Mouse (Mus musculus): Measurements from ENCODE around the gene Ube2d1. TPM values are rescaled to one million over a fixed set of nuclear protein-coding genes. Genes with fewer than 3 reads are reported as not detected.
A peak's percentile ranks its signal among the peaks of the same experiment; 100 is the strongest.

The Ube2d1 gene
- total and polyA plus RNA-seq, 3 experiments, result 0.11 TPM; not detected in 2

- no peak for TF ChIP-seq TAL1 (conservative IDR thresholded peaks at IDR 0.05; ENCODE audit: low read depth, low read length)
These were observed 33.2 kb downstream of the Ube2d1 start for GRCm38 (mm10) chr10:71251846-71252245.

DNA sequence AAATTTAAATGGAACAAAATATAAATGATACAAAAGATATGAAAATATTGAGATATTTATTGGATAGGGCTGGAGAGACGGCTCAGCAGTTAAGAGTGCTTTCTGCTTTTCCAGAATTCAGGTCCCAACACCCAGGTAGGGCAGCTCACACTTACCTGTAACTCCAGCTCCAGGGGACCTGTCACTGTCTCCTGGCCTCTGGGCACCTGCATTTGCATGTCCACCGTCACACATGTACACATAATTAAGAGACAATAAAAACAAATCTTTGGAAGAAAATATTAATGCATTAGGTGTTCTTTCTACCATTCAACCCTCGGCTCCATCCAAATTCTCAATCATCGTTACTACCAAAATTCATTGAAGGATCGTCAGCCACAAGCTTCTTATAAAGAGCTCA lies 33.8 kb downstream of the Ube2d1 start:
- ATAC-seq (ENCODE audit: extremely low read depth, insufficient number of reproducible peaks, low FRiP score, poor library complexity, severe bottlenecking) (no peak), DNase-seq (ENCODE audit: low spot score) (no peak)
- TF ChIP-seq CTCF (IDR thresholded peaks at IDR 0.05; ENCODE audit: low read depth, low read length) (no peak), POLR2AphosphoS5 (IDR thresholded peaks at IDR 0.05; ENCODE audit: insufficient replicate concordance, low read depth, low read length) (no peak), GATA1 (IDR thresholded peaks at IDR 0.05; ENCODE audit: borderline replicate concordance, low read length) (no peak), TAL1 (conservative IDR thresholded peaks at IDR 0.05; ENCODE audit: low read depth, low read length) (no peak), GATA2 (IDR thresholded peaks at IDR 0.05; ENCODE audit: borderline replicate concordance, low read depth, low read length) (no peak)
- H3K9me3 ChIP-seq (replicated peaks), result no peaks in the 10 kb centered on the region
- H3K4me3 ChIP-seq (ENCODE audit: low read depth, low read length), result no peak overlapping the region
- H3K4me1 ChIP-seq (ENCODE audit: insufficient read depth, low read depth, low read length), result no peaks in the 10 kb centered on the region
- peaks cover 4% of the 10 kb centered on the region; the same call in 1 of the 2 replicates for H3K27me3 ChIP-seq (ENCODE audit: insufficient read depth, low read length)
- no peaks in the 10 kb centered on the region for H3K36me3 ChIP-seq (replicated peaks)

More at GRCm38 (mm10) chr10:71251846-71252245, 33.2 kb downstream of the Ube2d1 start:
- no peaks in the 10 kb centered on the region for H3K9me3 ChIP-seq (replicated peaks)
- H3K4me1 ChIP-seq (ENCODE audit: insufficient read depth, low read depth, low read length), result no peaks in the 10 kb centered on the region
- no peak overlapping the region for H3K4me3 ChIP-seq (ENCODE audit: low read depth, low read length)
- H3K27me3 ChIP-seq (ENCODE audit: insufficient read depth, low read length), result peaks cover 4% of the 10 kb centered on the region; the same call in 1 of the 2 replicates
- DNase-seq (ENCODE audit: low spot score) (no peak), ATAC-seq (ENCODE audit: extremely low read depth, insufficient number of reproducible peaks, low FRiP score, poor library complexity, severe bottlenecking) (no peak)
- H3K36me3 ChIP-seq (replicated peaks), result no peaks in the 10 kb centered on the region

DNA sequence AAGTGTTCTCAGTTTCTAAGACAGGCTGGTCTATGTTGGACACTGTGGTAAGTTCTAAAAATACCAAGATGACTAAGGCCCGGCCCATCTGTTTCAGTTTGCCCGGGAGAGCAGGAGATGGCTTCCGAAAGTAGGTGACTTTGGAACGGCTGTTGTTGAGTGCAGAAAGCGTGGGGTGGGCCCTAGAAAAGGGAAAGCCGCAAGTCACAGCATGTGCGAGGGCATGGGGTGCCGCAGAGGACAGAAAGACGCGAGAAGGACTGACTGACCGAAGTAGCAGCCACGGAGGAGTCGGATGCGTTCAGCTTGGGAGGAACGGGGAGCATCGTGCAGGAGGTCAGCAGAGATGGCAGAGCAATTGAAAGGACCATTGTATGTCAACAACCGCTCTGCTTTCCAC lies 34.6 kb downstream of the Ube2d1 start:
- ATAC-seq (ENCODE audit: extremely low read depth, insufficient number of reproducible peaks, low FRiP score, poor library complexity, severe bottlenecking) (no peak), DNase-seq (ENCODE audit: low spot score) (no peak)
- Histone ChIP-seq H3K4me1 (ENCODE audit: insufficient read depth, low read depth, low read length) (no peaks in the 10 kb centered on the region), H3K9me3 (replicated peaks) (no peaks in the 10 kb centered on the region), H3K27me3 (ENCODE audit: insufficient read depth, low read length) (peaks cover 4% of the 10 kb centered on the region; the same call in 1 of the 2 replicates), H3K4me3 (ENCODE audit: low read depth, low read length) (no peak overlapping the region), H3K36me3 (replicated peaks) (no peaks in the 10 kb centered on the region)
- TF ChIP-seq GATA1 (IDR thresholded peaks at IDR 0.05; ENCODE audit: borderline replicate concordance, low read length), result no peak
- TF ChIP-seq CTCF (IDR thresholded peaks at IDR 0.05; ENCODE audit: low read depth, low read length), result no peak
- TF ChIP-seq POLR2AphosphoS5 (IDR thresholded peaks at IDR 0.05; ENCODE audit: insufficient replicate concordance, low read depth, low read length), result no peak
- no peak for TF ChIP-seq TAL1 (conservative IDR thresholded peaks at IDR 0.05; ENCODE audit: low read depth, low read length)
- TF ChIP-seq GATA2 (IDR thresholded peaks at IDR 0.05; ENCODE audit: borderline replicate concordance, low read depth, low read length), result no peak

- Histone ChIP-seq H3K9me3 (replicated peaks) (no peaks in the 10 kb centered on the region), H3K4me1 (ENCODE audit: insufficient read depth, low read depth, low read length) (no peaks in the 10 kb centered on the region), H3K36me3 (replicated peaks) (no peaks in the 10 kb centered on the region), H3K27me3 (ENCODE audit: insufficient read depth, low read length) (peaks cover 6% of the 10 kb centered on the region; the same call in 1 of the 2 replicates), H3K4me3 (ENCODE audit: low read depth, low read length) (no peak overlapping the region)
- ATAC-seq (ENCODE audit: extremely low read depth, insufficient number of reproducible peaks, low FRiP score, poor library complexity, severe bottlenecking) (no peak), DNase-seq (ENCODE audit: low spot score) (no peak)
- no peak for TF ChIP-seq CTCF (IDR thresholded peaks at IDR 0.05; ENCODE audit: low read depth, low read length)
- no peak for TF ChIP-seq GATA1 (IDR thresholded peaks at IDR 0.05; ENCODE audit: borderline replicate concordance, low read length)
- TF ChIP-seq TAL1 (conservative IDR thresholded peaks at IDR 0.05; ENCODE audit: low read depth, low read length), result no peak
- TF ChIP-seq GATA2 (IDR thresholded peaks at IDR 0.05; ENCODE audit: borderline replicate concordance, low read depth, low read length), result no peak
- no peak for TF ChIP-seq POLR2AphosphoS5 (IDR thresholded peaks at IDR 0.05; ENCODE audit: insufficient replicate concordance, low read depth, low read length)
These were observed 35.8 kb downstream of the Ube2d1 start for GRCm38 (mm10) chr10:71249086-71249880.

DNA sequence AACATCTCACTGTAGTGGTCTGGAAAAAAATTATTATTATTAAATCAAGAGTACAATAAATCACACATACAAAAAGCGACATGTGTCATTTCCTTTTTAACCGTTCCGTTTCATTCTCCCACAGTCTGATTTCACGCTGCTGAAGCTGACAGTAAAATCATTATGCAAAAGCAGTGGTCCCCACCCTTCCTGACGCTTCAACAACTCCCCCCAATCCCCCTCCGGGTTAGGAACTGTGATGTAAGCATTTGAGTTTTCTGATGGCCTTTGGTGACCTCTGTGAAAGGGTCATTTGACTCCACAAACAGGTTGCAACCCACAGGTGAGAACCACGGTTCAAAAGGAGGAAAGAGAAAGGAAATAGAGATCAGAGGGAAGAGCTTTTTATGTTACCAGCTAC lies 38.1 kb downstream of the Ube2d1 start:
- DNase-seq (ENCODE audit: low spot score) (no peak), ATAC-seq (ENCODE audit: extremely low read depth, insufficient number of reproducible peaks, low FRiP score, poor library complexity, severe bottlenecking) (no peak)

GRCm38 (mm10) chr10:71239479-71240120 lies 45.5 kb downstream of the Ube2d1 start:
- H3K9me3 ChIP-seq (replicated peaks), result no peaks in the 10 kb centered on the region
- peaks cover 35% of the 10 kb centered on the region for H3K27me3 ChIP-seq (ENCODE audit: insufficient read depth, low read length)
- peaks cover 12% of the 10 kb centered on the region for H3K36me3 ChIP-seq (replicated peaks)
- H3K4me3 ChIP-seq (ENCODE audit: low read depth, low read length), result peak overlapping the region; percentile 53; the same call in 1 of the 2 replicates
- ATAC-seq (ENCODE audit: extremely low read depth, insufficient number of reproducible peaks, low FRiP score, poor library complexity, severe bottlenecking) (no peak), DNase-seq (ENCODE audit: low spot score) (peak; percentile 29)
- H3K4me1 ChIP-seq (ENCODE audit: insufficient read depth, low read depth, low read length), result peaks cover 26% of the 10 kb centered on the region
- TF ChIP-seq GATA1 (IDR thresholded peaks at IDR 0.05; ENCODE audit: borderline replicate concordance, low read length) (no peak), TAL1 (conservative IDR thresholded peaks at IDR 0.05; ENCODE audit: low read depth, low read length) (no peak), CTCF (IDR thresholded peaks at IDR 0.05; ENCODE audit: low read depth, low read length) (no peak), GATA2 (IDR thresholded peaks at IDR 0.05; ENCODE audit: borderline replicate concordance, low read depth, low read length) (no peak), POLR2AphosphoS5 (IDR thresholded peaks at IDR 0.05; ENCODE audit: insufficient replicate concordance, low read depth, low read length) (no peak)

More for the DNA sequence above, 38.1 kb downstream of the Ube2d1 start:
- Histone ChIP-seq H3K27me3 (ENCODE audit: insufficient read depth, low read length) (peaks cover 24% of the 10 kb centered on the region), H3K4me1 (ENCODE audit: insufficient read depth, low read depth, low read length) (no peaks in the 10 kb centered on the region), H3K4me3 (ENCODE audit: low read depth, low read length) (no peak overlapping the region), H3K9me3 (replicated peaks) (no peaks in the 10 kb centered on the region), H3K36me3 (replicated peaks) (no peaks in the 10 kb centered on the region)
- TF ChIP-seq POLR2AphosphoS5 (IDR thresholded peaks at IDR 0.05; ENCODE audit: insufficient replicate concordance, low read depth, low read length) (no peak), GATA2 (IDR thresholded peaks at IDR 0.05; ENCODE audit: borderline replicate concordance, low read depth, low read length) (no peak), CTCF (IDR thresholded peaks at IDR 0.05; ENCODE audit: low read depth, low read length) (no peak), GATA1 (IDR thresholded peaks at IDR 0.05; ENCODE audit: borderline replicate concordance, low read length) (no peak), TAL1 (conservative IDR thresholded peaks at IDR 0.05; ENCODE audit: low read depth, low read length) (no peak)
